Mouse (Mus musculus) adrenal gland, adult 2 months (tissue): ENCODE results near the gene Bahcc1. TPM values are rescaled to one million over a fixed set of nuclear protein-coding genes. Genes with fewer than 3 reads are reported as not detected.

Experiments used
- DNase-seq: peaks from one replicate; pipeline ENCODE4 v3.0.0; 2021
- polyA plus RNA-seq: library from polyadenylated mRNA; depleted of rRNA; stranded (reverse); fragments of >200 nt; gene quantifications from 2 replicates; pipeline ENCODE4 v1.2.3, GENCODE M21; 2012
- total RNA-seq, 2 experiments: library from RNA; stranded (reverse); gene quantifications; 2 replicates each; pipeline ENCODE4 v1.2.3; 2021

Gene Bahcc1
- total and polyA plus RNA-seq, 3 experiments, result 9.2 to 21.9 (median 19.5) TPM

- no peak for DNase-seq
Measured at GRCm38 (mm10) chr11:120228911-120229437, 3.8 kb upstream of the Bahcc1 start.

DNA sequence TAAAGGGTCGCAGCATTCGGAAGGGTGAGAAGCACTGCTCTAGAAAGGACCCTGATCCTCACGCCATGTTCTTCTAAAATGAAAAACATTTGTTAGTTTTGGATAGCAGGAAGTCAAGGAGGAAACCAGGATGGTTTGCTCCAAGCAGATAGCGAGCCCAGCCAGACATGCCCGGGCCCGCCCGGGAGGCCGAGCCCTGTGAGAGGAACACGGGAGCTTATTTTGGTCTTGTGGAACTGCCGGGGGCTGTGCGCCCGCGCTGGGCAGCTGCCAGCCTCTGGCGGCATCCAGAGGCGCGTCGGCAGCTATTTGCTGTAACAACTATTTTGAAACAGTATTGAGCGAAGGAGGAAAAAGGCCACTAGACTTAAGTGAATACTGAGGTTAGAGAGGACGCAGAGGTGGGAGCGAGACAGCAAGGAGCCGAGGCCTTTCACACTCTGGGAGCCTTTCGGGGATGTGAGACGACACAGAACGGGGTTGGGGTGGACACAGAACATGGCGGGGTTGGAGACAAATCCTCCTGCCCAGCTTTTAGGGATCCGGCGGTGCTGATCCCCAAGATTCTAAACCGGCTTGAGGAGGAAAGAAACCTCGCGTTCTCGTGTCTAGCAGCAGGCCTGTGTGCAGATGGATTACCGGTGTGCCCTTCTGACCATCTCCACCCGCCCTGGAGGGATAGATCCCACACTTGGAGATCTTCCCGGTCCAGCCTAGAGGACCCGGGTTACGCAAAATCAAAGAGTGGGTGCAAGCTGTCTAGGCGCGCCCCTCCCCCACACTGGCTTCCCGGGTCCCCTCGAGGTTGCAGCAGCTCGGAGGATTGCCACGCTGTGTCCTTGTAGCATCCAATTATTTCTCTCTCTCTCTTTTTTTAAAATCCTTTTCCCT is 2.6 kb upstream of the Bahcc1 start:
- DNase-seq, result peak; percentile 87

DNA sequence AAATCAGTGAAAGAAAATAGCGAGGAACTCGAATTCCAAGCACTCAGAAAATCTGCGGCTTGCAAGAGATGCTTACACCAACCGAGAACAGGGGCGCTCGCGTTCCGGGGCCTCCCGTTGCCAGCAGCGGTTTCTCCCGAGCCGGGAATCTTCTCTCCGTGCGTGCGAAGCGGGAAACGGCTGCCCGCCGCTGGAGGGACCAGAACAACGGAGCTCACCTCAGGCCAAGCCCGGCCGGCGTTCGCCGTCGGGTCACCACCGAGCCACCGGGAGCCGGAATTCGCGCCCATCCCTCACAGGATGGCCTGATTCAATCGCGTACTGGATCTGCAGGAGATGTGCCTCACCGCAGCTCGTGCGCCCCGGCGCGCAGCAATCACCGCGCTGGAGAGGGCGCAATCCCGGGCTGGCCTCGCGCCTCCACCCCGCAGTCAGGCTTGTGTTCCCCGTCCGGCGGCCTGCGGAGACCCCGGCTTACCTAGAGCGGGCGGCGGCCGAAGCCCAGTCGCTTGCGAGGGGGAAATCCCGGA is 1.8 kb upstream of the Bahcc1 start:
- DNase-seq, result peak; percentile 71

GRCm38 (mm10) chr11:120231379-120231778 is 1.4 kb upstream of the Bahcc1 start:
- DNase-seq, result peak; percentile 99

DNA sequence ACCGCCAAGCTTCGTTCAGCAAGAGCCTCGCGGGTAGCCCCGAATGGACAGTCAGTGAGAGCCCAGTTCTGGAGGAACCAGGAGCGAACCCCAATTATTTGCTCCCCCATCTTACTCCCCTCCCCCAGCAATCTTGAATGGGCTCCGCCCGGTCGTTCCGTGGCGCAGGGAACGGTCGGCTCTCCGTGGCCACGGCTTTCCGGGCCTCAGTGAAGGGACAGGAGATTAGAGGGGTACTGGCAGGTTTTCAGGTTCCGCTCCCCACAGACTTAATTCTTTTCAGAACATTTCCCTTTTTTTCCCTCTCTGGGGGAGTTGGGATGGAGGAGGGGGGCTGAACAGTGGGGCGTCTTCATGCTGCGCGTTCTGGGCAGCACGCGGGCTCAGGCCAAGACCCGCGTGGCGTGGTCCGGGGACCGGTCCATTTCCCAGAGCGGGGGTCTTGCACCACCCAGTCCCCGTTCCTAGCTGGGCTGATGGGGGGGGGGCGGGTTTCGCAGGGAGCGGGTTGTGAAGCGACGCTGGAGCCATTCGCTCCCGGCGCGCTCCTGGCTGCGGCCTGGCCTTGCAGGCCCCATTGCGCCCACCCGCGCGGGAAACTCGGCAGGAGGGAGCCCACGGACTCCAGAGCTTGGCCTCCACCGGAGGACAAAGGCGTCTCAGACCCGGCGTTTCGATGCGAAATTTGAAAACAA is 841 bp downstream of the Bahcc1 start:
- DNase-seq, result peak; percentile 79

GRCm38 (mm10) chr11:120234136-120234775 is 1.5 kb downstream of the Bahcc1 start:
- peak; percentile 78 for DNase-seq

DNA sequence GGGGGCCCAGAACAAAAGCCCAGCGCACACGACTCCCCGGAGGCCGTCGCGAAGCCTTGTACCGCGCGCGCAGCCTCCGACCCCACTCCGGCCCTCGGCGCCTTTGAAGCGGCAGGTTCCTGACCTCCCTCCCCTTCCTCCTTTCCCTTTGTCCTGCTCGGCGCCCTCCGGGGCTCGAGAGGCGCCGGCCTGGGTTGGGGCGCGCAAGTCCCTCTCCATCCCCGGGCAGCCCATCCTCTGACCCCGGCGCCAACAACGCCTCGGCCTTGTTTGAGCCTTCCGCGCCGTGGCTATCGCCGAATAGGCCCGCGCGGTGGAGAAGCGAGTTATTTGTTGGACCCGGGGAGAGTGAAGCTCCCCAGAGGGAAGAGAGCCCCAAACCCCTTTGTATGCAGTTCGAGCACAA is 2.0 kb downstream of the Bahcc1 start:
- DNase-seq, result peak; percentile 78

- DNase-seq, result peak; percentile 81
Measured at GRCm38 (mm10) chr11:120235385-120236113, 2.8 kb downstream of the Bahcc1 start.

- no peak for DNase-seq
Measured at GRCm38 (mm10) chr11:120236114-120236437, 3.3 kb downstream of the Bahcc1 start.

GRCm38 (mm10) chr11:120236438-120237165 is 3.9 kb downstream of the Bahcc1 start:
- peak; percentile 82 for DNase-seq

DNA sequence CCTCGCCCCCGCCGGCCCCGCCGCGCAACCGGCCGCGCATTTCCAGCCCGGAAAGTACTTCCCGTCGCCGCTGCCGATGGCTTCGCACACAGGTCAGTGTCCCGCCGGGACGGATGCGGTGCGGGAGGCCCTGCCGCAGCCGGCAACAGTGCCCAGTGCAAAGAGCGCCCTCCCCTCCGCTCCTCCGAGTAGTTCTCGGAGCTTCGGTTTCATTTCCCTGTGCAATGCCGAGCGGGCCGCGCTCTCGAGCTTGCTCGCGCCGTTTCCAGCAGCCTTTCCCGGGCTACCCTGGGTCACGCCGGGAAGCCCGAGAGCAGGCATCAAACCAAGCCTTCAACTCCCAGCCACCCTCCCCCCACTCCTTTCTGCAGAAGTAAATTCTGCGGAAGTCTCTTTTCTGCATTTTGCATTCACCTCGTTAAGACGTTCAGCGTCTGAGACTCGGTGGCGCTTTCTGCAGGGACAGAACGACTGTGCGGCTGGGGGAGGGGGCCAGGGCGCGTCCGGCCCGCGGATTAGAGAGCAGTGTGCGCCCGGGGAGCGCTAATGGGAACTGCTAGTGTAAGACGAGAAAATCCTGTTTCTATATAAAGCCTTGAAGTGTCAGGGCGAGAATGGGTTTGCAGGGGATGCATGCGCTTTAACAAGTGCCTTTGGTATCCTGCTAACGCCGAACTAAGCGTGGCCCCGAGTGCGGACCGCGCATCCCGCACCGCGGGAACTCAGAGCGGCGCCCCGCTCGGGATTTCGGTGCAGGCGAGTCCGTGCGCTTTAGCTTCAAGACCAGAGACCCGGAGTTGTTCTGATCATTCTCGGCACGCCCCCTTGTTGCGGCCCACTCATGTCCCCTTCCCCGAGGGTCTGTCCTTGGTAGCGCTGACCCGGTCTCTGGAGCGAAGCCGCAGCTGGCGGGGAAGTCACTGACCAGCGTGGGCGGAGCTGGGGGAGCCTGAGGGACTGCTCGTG is 4.7 kb downstream of the Bahcc1 start:
- DNase-seq, result peak; percentile 83

GRCm38 (mm10) chr11:120238306-120238705 is 5.6 kb downstream of the Bahcc1 start:
- DNase-seq, result no peak

GRCm38 (mm10) chr11:120238751-120239359 is 6.1 kb downstream of the Bahcc1 start:
- peak; percentile 60 for DNase-seq

- no peak for DNase-seq
Measured at GRCm38 (mm10) chr11:120239581-120239991, 6.8 kb downstream of the Bahcc1 start.

GRCm38 (mm10) chr11:120240206-120240605 is 7.5 kb downstream of the Bahcc1 start:
- peak; percentile 79 for DNase-seq

- peak; percentile 50 for DNase-seq
Measured at GRCm38 (mm10) chr11:120240941-120241890, 8.5 kb downstream of the Bahcc1 start.

GRCm38 (mm10) chr11:120241981-120242725 is 9.4 kb downstream of the Bahcc1 start:
- no peak for DNase-seq
